Comparison of ENCODE assay signal across 9 mouse cellular contexts in the genomic region with DNA sequence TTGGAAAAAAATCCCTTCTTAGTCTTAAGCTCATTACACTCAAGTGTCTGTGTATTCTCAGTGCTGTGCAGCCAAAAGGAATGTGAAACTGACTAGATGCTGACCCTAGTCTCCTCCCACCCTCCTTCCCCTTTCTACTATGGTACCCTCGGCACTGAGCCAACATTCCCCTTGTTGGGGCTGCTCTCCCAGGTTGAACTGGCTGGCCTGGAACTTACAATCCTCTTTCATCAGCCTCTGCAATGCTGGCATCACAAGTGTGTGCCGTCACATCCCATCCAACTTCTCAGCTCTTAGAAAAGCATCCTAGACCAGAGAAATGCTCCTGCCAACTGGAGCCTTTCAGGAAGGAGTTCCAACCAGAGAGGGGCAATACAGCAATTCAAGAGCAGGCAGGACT. TPM values are rescaled to one million over a fixed set of nuclear protein-coding genes. Genes with fewer than 3 reads are reported as not detected.
DNase-seq lines count a peak whose midpoint lies in the region; ATAC-seq lines count a peak whose summit lies in the region.
"Had no signal": no experiment of that assay in that cellular context is flagged by ENCODE, and none has a peak within 500 bp of the region (broad histone marks: within the 10 kb centered on the region; RNA-seq: fewer than 3 reads in every experiment).

No protein-coding gene starts in this region.

- H3K4me1 ChIP-seq in midbrain, embryonic 14.5 days (ENCODE audit: control insufficient read depth, insufficient read depth, low read length): 0 out of 2 replicates have a peak, but pooled peaks cover 4% of the 10 kb centered on the region
- peaks cover 32% of the 10 kb centered on the region for H3K4me1 ChIP-seq in midbrain, embryonic 13.5 days (replicated peaks)
- peaks cover 62% of the 10 kb centered on the region for H3K4me1 ChIP-seq in liver, embryonic 13.5 days (replicated peaks)

- no peak overlapping the region; the same call in 1 of the 2 replicates for H3K27ac ChIP-seq in midbrain, embryonic 14.5 days (replicated peaks; ENCODE audit: low read depth, low read length)
- H3K27ac ChIP-seq in midbrain, embryonic 13.5 days: no peak overlapping the region
- H3K27ac ChIP-seq in liver, embryonic 13.5 days: 0 out of 2 replicates have a peak overlapping the region, but pooled peaks have one; percentile 1
- H3K27ac ChIP-seq: limb, embryonic 15.5 days had no signal

- H3K9me3 ChIP-seq in midbrain, embryonic 14.5 days (ENCODE audit: control insufficient read depth, low read length): no peaks in the 10 kb centered on the region
- no peaks in the 10 kb centered on the region for H3K9me3 ChIP-seq in midbrain, embryonic 13.5 days
- no peaks in the 10 kb centered on the region for H3K9me3 ChIP-seq in liver, embryonic 13.5 days (replicated peaks)
- H3K9me3 ChIP-seq: limb, embryonic 15.5 days had no signal

- H3K4me3 ChIP-seq in midbrain, embryonic 14.5 days (replicated peaks; ENCODE audit: low read depth, low read length): no peak overlapping the region
- no peak overlapping the region for H3K4me3 ChIP-seq in midbrain, embryonic 13.5 days (replicated peaks)
- H3K4me3 ChIP-seq in liver, embryonic 13.5 days (replicated peaks): no peak overlapping the region
- H3K4me3 ChIP-seq: limb, embryonic 15.5 days had no signal

- DNase-seq in cerebellum, adult 18-20 months: peak; percentile 32 to 39
- peak; percentile 50 for DNase-seq in midbrain, embryonic 14.5 days
- DNase-seq in heart, adult 18-20 months: peak; percentile 58 to 59
- no peak for DNase-seq in liver, embryonic 13.5 days
- DNase-seq in left cerebral cortex, postnatal 36 days (ENCODE audit: low spot score in 2 of 2): no peak

- no peak for ATAC-seq in cerebellum, adult (ENCODE audit: insufficient number of reproducible peaks, low FRiP score, low TSS enrichment)
- no peak for ATAC-seq in midbrain, embryonic 14.5 days (ENCODE audit: low FRiP score, low TSS enrichment)
- ATAC-seq in midbrain, embryonic 13.5 days: no peak
- ATAC-seq in liver, embryonic 13.5 days (ENCODE audit: low read depth): no peak
- no peak for ATAC-seq in CD4-positive, CD25-positive, alpha-beta regulatory T cell, adult 4 months

- no peak overlapping the region for H3K9ac ChIP-seq in midbrain, embryonic 14.5 days (replicated peaks; ENCODE audit: low read length)
- H3K9ac ChIP-seq in midbrain, embryonic 13.5 days (replicated peaks): no peak overlapping the region
- H3K9ac ChIP-seq in liver, embryonic 13.5 days: no peak overlapping the region
- H3K9ac ChIP-seq: limb, embryonic 15.5 days had no signal

- intact Hi-C loops in left cerebral cortex, postnatal 36 days (cut with DNase I): no loop called here

- no peak overlapping the region for H3K4me2 ChIP-seq in midbrain, embryonic 14.5 days (ENCODE audit: low read length)
- H3K4me2 ChIP-seq in midbrain, embryonic 13.5 days (replicated peaks): no peak overlapping the region
- no peak overlapping the region for H3K4me2 ChIP-seq in liver, embryonic 13.5 days
- H3K4me2 ChIP-seq: limb, embryonic 15.5 days had no signal

- WGBS in midbrain, embryonic 14.5 days: 66% methylated on average over 2 of the region's 2 CpGs
- 77% methylated on average over 2 of the region's 2 CpGs for WGBS in midbrain, embryonic 13.5 days
- WGBS in liver, embryonic 13.5 days (ENCODE audit: insufficient replicate concordance): 68% methylated on average over 2 of the region's 2 CpGs

- H3K36me3 ChIP-seq in midbrain, embryonic 14.5 days (ENCODE audit: control insufficient read depth, insufficient read depth, low read length): no peaks in the 10 kb centered on the region
- no peaks in the 10 kb centered on the region for H3K36me3 ChIP-seq in midbrain, embryonic 13.5 days
- no peaks in the 10 kb centered on the region for H3K36me3 ChIP-seq in liver, embryonic 13.5 days
- H3K36me3 ChIP-seq: limb, embryonic 15.5 days had no signal

- H3K27me3 ChIP-seq in midbrain, embryonic 14.5 days (ENCODE audit: control insufficient read depth, insufficient read depth, low read length): no peaks in the 10 kb centered on the region
- H3K27me3 ChIP-seq in midbrain, embryonic 13.5 days: no peaks in the 10 kb centered on the region
- H3K27me3 ChIP-seq in liver, embryonic 13.5 days: no peaks in the 10 kb centered on the region
- H3K27me3 ChIP-seq: limb, embryonic 15.5 days had no signal

RNA-seq across cellular contexts. Expression of a gene that starts 11.9 kb away (rescaled TPM):
- 13.6 and 14.6 TPM in 2 replicates for polyA plus RNA-seq in midbrain, embryonic 14.5 days (2014; fragmentation: Nextera tagmentation; extraction: Ambion mirVana)
- polyA plus RNA-seq in midbrain, embryonic 13.5 days (2015; fragmentation: Nextera tagmentation; extraction: Ambion mirVana): 10.7 and 11.4 TPM in 2 replicates
- total RNA-seq in heart, adult 18-20 months (2021): 10 to 100 TPM; 16.9 to 17.0 TPM
- polyA plus RNA-seq in liver, embryonic 13.5 days (2015; fragmentation: Nextera tagmentation; extraction: Ambion mirVana): 2.8 and 3.0 TPM in 2 replicates
- polyA plus RNA-seq in CD4-positive, CD25-positive, alpha-beta regulatory T cell, adult 4 months (2017; shearing (Covaris generic)): 10 to 100 TPM; 10.8 to 11.9 TPM
- 10 to 100 TPM; 31.1 to 38.6 TPM for total RNA-seq in left cerebral cortex, postnatal 36 days (2021)

Comparison
In these comparisons a context has a peak if more than half of its experiments do, and no peak if none do; other contexts are left out.
1. DNase-seq: peak in cerebellum, adult 18-20 months (2 of 2), midbrain, embryonic 14.5 days (single experiment) and heart, adult 18-20 months (2 of 2); none in liver, embryonic 13.5 days (single experiment) and left cerebral cortex, postnatal 36 days (0 of 2).